Mouse (Mus musculus): ENCODE measurements at regions not wholly inside any gene's neighbourhood (a gene's known extent, or its start where the extent isn't known, plus 50 kb on each side); places are given as distances from the start of the nearest gene placed in this dataset.

GRCm38 (mm10) chr17:7667826-7668225 lies 159.3 kb downstream of the Fndc1 start:
- no peak for TF ChIP-seq EP300 (IDR thresholded peaks at IDR 0.05; ENCODE audit: low read depth)
- no peak for TF ChIP-seq CTCF (IDR thresholded peaks at IDR 0.05; ENCODE audit: low read depth)

Measured in liver, postnatal 0 days (tissue).